Mouse (Mus musculus) thymus, adult 2 months (tissue): ENCODE data around the gene Fam172a. TPM values are rescaled to one million over a fixed set of nuclear protein-coding genes. Genes with fewer than 3 reads are reported as not detected.
"Not testable (repeated sequence)": the region's sequence is repeated elsewhere in the genome, so short reads cannot be mapped to it uniquely, and the experiment has no call there.

Source experiments
- DNase-seq: peaks from one replicate; pipeline ENCODE4 v3.0.0; 2021
- H3K27ac ChIP-seq: fragments of 200-500 bp; 2 replicates; pipeline ENCODE4 v1.5.1; 2012; ENCODE audit warnings: low read length, control low read depth; ENCODE audit not compliant: control insufficient read depth, insufficient read depth
- H3K27me3 ChIP-seq: fragments of 200-500 bp; 2 replicates; pipeline ENCODE4 v1.6.1; 2012; ENCODE audit warnings: mild to moderate bottlenecking, low read length, moderate library complexity, mixed read lengths; ENCODE audit not compliant: control insufficient read depth, insufficient read depth
- H3K36me3 ChIP-seq: fragments of 200-500 bp; 2 replicates; pipeline ENCODE4 v1.6.1; 2012; ENCODE audit warnings: mild to moderate bottlenecking, low read length, moderate library complexity; ENCODE audit not compliant: control insufficient read depth, insufficient read depth
- H3K4me1 ChIP-seq: fragments of 200-500 bp; replicated peaks from 2 replicates; pipeline ENCODE4 v1.6.1; 2012; ENCODE audit warnings: low read length; ENCODE audit not compliant: control insufficient read depth, insufficient read depth
- H3K4me3 ChIP-seq: fragments of 200-500 bp; 2 replicates; pipeline ENCODE4 v1.5.1; 2012; ENCODE audit warnings: mild to moderate bottlenecking, low read length, control low read depth, moderate library complexity; ENCODE audit not compliant: control insufficient read depth, insufficient read depth
- CTCF ChIP-seq: fragments of 200-500 bp; IDR thresholded peaks from 2 replicates; pipeline ENCODE4 v1.5.1; 2012; ENCODE audit warnings: mild to moderate bottlenecking, control low read depth, low read length, moderate library complexity, borderline replicate concordance; ENCODE audit not compliant: control insufficient read depth, poor library complexity, insufficient read depth; ENCODE audit errors: extremely low read depth
- POLR2A ChIP-seq: fragments of 200-500 bp; IDR thresholded peaks from 2 replicates; pipeline ENCODE4 v1.6.1; 2012; ENCODE audit warnings: mild to moderate bottlenecking, low read length, control low read depth, moderate library complexity; ENCODE audit not compliant: control insufficient read depth, poor library complexity, insufficient read depth; ENCODE audit errors: extremely low read depth
- WGBS: fragments of 180-500 bp; shearing (Covaris S2); methylation state at CpG from one replicate; pipeline ENCODE4 v1.1.7; 2018; 5-methylcytosine and 5-hydroxymethylcytosine counted together
- polyA plus RNA-seq: library from polyadenylated mRNA; depleted of rRNA; stranded (reverse); fragments of >200 nt; gene quantifications from 2 replicates; pipeline ENCODE4 v1.2.3, GENCODE M21; 2012; rRNA removed

Fam172a gene
- 22.7 and 29.3 TPM in 2 replicates for polyA plus RNA-seq

- not testable (repeated sequence) for H3K36me3 ChIP-seq, H3K27ac ChIP-seq, H3K4me3 ChIP-seq, H3K27me3 ChIP-seq, DNase-seq, H3K4me1 ChIP-seq
- 100% methylated on average over 1 of the region's 6 CpGs for WGBS
Measured at GRCm38 (mm10) chr13:77701733-77702132, at the start of gene Fam172a. Fam172a (plus strand) TSS chr13:77702033.

- Histone ChIP-seq H3K4me1 (no peaks in the 10 kb centered on the region), H3K36me3 (no peaks in the 10 kb centered on the region), H3K27ac (no peak overlapping the region), H3K27me3 (no peaks in the 10 kb centered on the region), H3K4me3 (no peak overlapping the region)
- DNase-seq, result no peak
- WGBS, result 42% methylated on average over 2 of the region's 2 CpGs
- TF ChIP-seq CTCF (no peak), POLR2A (no peak)
Measured at GRCm38 (mm10) chr13:77688651-77689050, 13.2 kb upstream of the Fam172a start.

GRCm38 (mm10) chr13:77708514-77709013 lies 6.7 kb downstream of the Fam172a start:
- TF ChIP-seq CTCF, result peak; percentile 26; the same call in 1 of the 2 replicates
- peak; percentile 47; the same call in 1 of the 2 replicates for TF ChIP-seq POLR2A
- no peak overlapping the region for H3K27ac ChIP-seq
- peak overlapping the region; percentile 94 for H3K4me3 ChIP-seq
- H3K27me3 ChIP-seq, result no peaks in the 10 kb centered on the region
- peaks cover 2% of the 10 kb centered on the region for H3K4me1 ChIP-seq
- under 1% methylated on average over 35 of the region's 35 CpGs for WGBS
- no peaks in the 10 kb centered on the region for H3K36me3 ChIP-seq
- DNase-seq, result peak; percentile 92

GRCm38 (mm10) chr13:77717499-77717898 lies 15.7 kb downstream of the Fam172a start:
- Histone ChIP-seq H3K4me3 (no peak overlapping the region), H3K27me3 (no peaks in the 10 kb centered on the region), H3K4me1 (no peaks in the 10 kb centered on the region), H3K27ac (no peak overlapping the region), H3K36me3 (no peaks in the 10 kb centered on the region)
- DNase-seq, result no peak
- WGBS, result 94% methylated on average over 2 of the region's 2 CpGs
- TF ChIP-seq POLR2A, result no peak
- no peak for TF ChIP-seq CTCF

GRCm38 (mm10) chr13:77742822-77743221 lies 41.0 kb downstream of the Fam172a start:
- Histone ChIP-seq H3K4me1 (no peaks in the 10 kb centered on the region), H3K27me3 (no peaks in the 10 kb centered on the region), H3K36me3 (no peaks in the 10 kb centered on the region), H3K4me3 (no peak overlapping the region), H3K27ac (no peak overlapping the region)
- DNase-seq, result no peak
- TF ChIP-seq POLR2A, result no peak
- no peak for TF ChIP-seq CTCF

GRCm38 (mm10) chr13:77777606-77778005 lies 75.8 kb downstream of the Fam172a start:
- DNase-seq, result no peak
- Histone ChIP-seq H3K27ac (no peak overlapping the region), H3K36me3 (no peaks in the 10 kb centered on the region), H3K4me1 (no peaks in the 10 kb centered on the region), H3K27me3 (no peaks in the 10 kb centered on the region), H3K4me3 (no peak overlapping the region)
- TF ChIP-seq POLR2A (no peak), CTCF (no peak)
- 90% methylated on average over 2 of the region's 2 CpGs for WGBS

GRCm38 (mm10) chr13:77807341-77807740 lies 105.5 kb downstream of the Fam172a start:
- not testable (repeated sequence) for DNase-seq
- WGBS, result 96% methylated on average over 2 of the region's 2 CpGs

More at GRCm38 (mm10) chr13:77807341-77807740, 105.5 kb downstream of the Fam172a start:
- not testable (repeated sequence) for H3K27me3 ChIP-seq, H3K27ac ChIP-seq, H3K36me3 ChIP-seq, H3K4me3 ChIP-seq, H3K4me1 ChIP-seq
